Mouse (Mus musculus): Measurements from ENCODE around the gene Otx1.

GRCm38 (mm10) chr11:21973597-21973996 lies 29.1 kb downstream of the Otx1 start:
- no peak for TF ChIP-seq POLR2A (IDR thresholded peaks at IDR 0.05; ENCODE audit: low read depth, low read length)
- TF ChIP-seq CTCF (IDR thresholded peaks at IDR 0.05; ENCODE audit: extremely low read depth, insufficient read depth, insufficient read length, insufficient replicate concordance), result no peak

Measured in spleen, adult 2 months (tissue).